Mouse (Mus musculus) lung, embryonic 14.5 days (tissue): ENCODE data around the gene Lrrc75a. TPM values are rescaled to one million over a fixed set of nuclear protein-coding genes. Genes with fewer than 3 reads are reported as not detected.

ENCODE experiments used
- ATAC-seq: fragments of 200-750 bp; cut with Nextera tagmentation; 2 replicates; pipeline ENCODE4 v1.8.0; 2017; ENCODE audit warnings: mild to moderate bottlenecking, moderate TSS enrichment, moderate library complexity; ENCODE audit not compliant: insufficient read depth
- DNase-seq: peaks from one replicate; pipeline ENCODE4 v3.0.0-alpha.2; 2015
- H3K27ac ChIP-seq: fragments of 300-500 bp; sonication (generic); 2 replicates; pipeline ENCODE4 v1.5.1; 2014; ENCODE audit warnings: low read depth, mild to moderate bottlenecking, moderate library complexity
- H3K27me3 ChIP-seq: fragments of 300-500 bp; sonication (generic); 2 replicates; pipeline ENCODE4 v1.6.1; 2014; ENCODE audit warnings: low read length, control low read depth; ENCODE audit not compliant: insufficient read depth
- H3K36me3 ChIP-seq: fragments of 300-500 bp; sonication (generic); 2 replicates; pipeline ENCODE4 v1.6.1; 2014; ENCODE audit warnings: control low read depth; ENCODE audit not compliant: insufficient read depth
- H3K4me1 ChIP-seq: fragments of 300-500 bp; sonication (generic); 2 replicates; pipeline ENCODE4 v1.6.1; 2014; ENCODE audit warnings: antibody characterized with exemption, control low read depth; ENCODE audit not compliant: insufficient read depth
- H3K4me2 ChIP-seq: fragments of 300-500 bp; sonication (generic); 2 replicates; pipeline ENCODE4 v1.6.1; 2014; ENCODE audit warnings: mild to moderate bottlenecking
- H3K4me3 ChIP-seq: fragments of 300-500 bp; sonication (generic); 2 replicates; pipeline ENCODE4 v1.5.1; 2014; ENCODE audit warnings: low read depth, low read length
- H3K9ac ChIP-seq: fragments of 300-500 bp; sonication (generic); 2 replicates; pipeline ENCODE4 v1.6.1; 2014
- H3K9me3 ChIP-seq: fragments of 300-500 bp; sonication (generic); 2 replicates; pipeline ENCODE4 v1.6.1; 2016; ENCODE audit warnings: low read depth, low read length, control low read depth
- CTCF ChIP-seq: IDR thresholded peaks from 2 replicates; pipeline ENCODE4 v1.5.1; 2016; ENCODE audit warnings: antibody characterized with exemption, low read depth
- WGBS: fragments of 180-500 bp; shearing (Covaris S2); extraction: QIAGEN DNeasy Blood & Tissue Kit; methylation state at CpG from one replicate; pipeline ENCODE4 v1.1.7; 2014; 5-methylcytosine and 5-hydroxymethylcytosine counted together
- polyA plus RNA-seq: library from polyadenylated mRNA; unstranded; fragments of >200 nt; fragmentation: Nextera tagmentation; extraction: Ambion mirVana; gene quantifications from 2 replicates; pipeline ENCODE4 v1.2.1, GENCODE M21; 2014

Gene Lrrc75a
- polyA plus RNA-seq, 1 experiment from 2014 or later, result 16.4 TPM

GRCm38 (mm10) chr11:62603312-62604056, 44.8 kb downstream of the Lrrc75a start:
- TF ChIP-seq CTCF, result peak; percentile 36
- ATAC-seq, result peak; percentile 3; the same call in 1 of the 2 replicates
- Histone ChIP-seq H3K9ac (peak overlapping the region; percentile 84), H3K4me3 (peak overlapping the region; percentile 72), H3K4me1 (peaks cover 13% of the 10 kb centered on the region), H3K27me3 (no peaks in the 10 kb centered on the region), H3K27ac (peak overlapping the region; percentile 89), H3K4me2 (peak overlapping the region; percentile 82), H3K9me3 (no peaks in the 10 kb centered on the region), H3K36me3 (peaks cover 53% of the 10 kb centered on the region)
- WGBS, result under 1% methylated on average over 13 of the region's 13 CpGs
- peak; percentile 59 for DNase-seq

- Histone ChIP-seq H3K4me1 (peaks cover 17% of the 10 kb centered on the region), H3K4me2 (peak overlapping the region; percentile 82), H3K4me3 (peak overlapping the region; percentile 72), H3K27ac (peak overlapping the region; percentile 89), H3K36me3 (peaks cover 47% of the 10 kb centered on the region), H3K27me3 (no peaks in the 10 kb centered on the region), H3K9ac (peak overlapping the region; percentile 84), H3K9me3 (no peaks in the 10 kb centered on the region)
- peak; percentile 44 for TF ChIP-seq CTCF
- ATAC-seq (peak; percentile 94), DNase-seq (peak; percentile 99)
- WGBS, result under 1% methylated on average over 58 of the region's 58 CpGs
These were observed 45.6 kb downstream of the Lrrc75a start for GRCm38 (mm10) chr11:62602619-62603311.

- Histone ChIP-seq H3K27me3 (no peaks in the 10 kb centered on the region), H3K4me2 (peak overlapping the region; percentile 82), H3K4me3 (peak overlapping the region; percentile 72), H3K4me1 (peaks cover 17% of the 10 kb centered on the region), H3K36me3 (peaks cover 40% of the 10 kb centered on the region), H3K9ac (peak overlapping the region; percentile 66), H3K9me3 (no peaks in the 10 kb centered on the region), H3K27ac (peak overlapping the region; percentile 89)
- WGBS, result 9% methylated on average over 17 of the region's 17 CpGs
- ATAC-seq, result peak; percentile 2
- peak; percentile 57 for DNase-seq
- no peak for TF ChIP-seq CTCF
These were observed 46.3 kb downstream of the Lrrc75a start for GRCm38 (mm10) chr11:62601732-62602618.

GRCm38 (mm10) chr11:62598571-62598970, 49.8 kb downstream of the Lrrc75a start:
- DNase-seq (peak; percentile 75), ATAC-seq (no peak)
- H3K36me3 ChIP-seq, result peaks cover 6% of the 10 kb centered on the region; the same call in 1 of the 2 replicates
- 0 out of 2 replicates have a peak overlapping the region, but pooled peaks have one; percentile 18 for H3K27ac ChIP-seq
- H3K4me2 ChIP-seq, result no peak overlapping the region
- H3K4me1 ChIP-seq, result 0 out of 2 replicates have a peak, but pooled peaks cover 7% of the 10 kb centered on the region
- no peak overlapping the region for H3K4me3 ChIP-seq
- H3K9ac ChIP-seq, result no peak overlapping the region
- WGBS, result 35% methylated on average over 4 of the region's 4 CpGs
- H3K27me3 ChIP-seq, result no peaks in the 10 kb centered on the region
- H3K9me3 ChIP-seq, result no peaks in the 10 kb centered on the region
- TF ChIP-seq CTCF, result no peak

- no peak overlapping the region for H3K4me2 ChIP-seq
- no peaks in the 10 kb centered on the region for H3K4me1 ChIP-seq
- H3K36me3 ChIP-seq, result no peaks in the 10 kb centered on the region
- H3K9ac ChIP-seq, result no peak overlapping the region
- no peak overlapping the region for H3K27ac ChIP-seq
- 46% methylated on average over 8 of the region's 8 CpGs for WGBS
- TF ChIP-seq CTCF, result no peak
- ATAC-seq (no peak), DNase-seq (peak; percentile 26)
- no peaks in the 10 kb centered on the region for H3K27me3 ChIP-seq
- no peak overlapping the region for H3K4me3 ChIP-seq
- H3K9me3 ChIP-seq, result no peaks in the 10 kb centered on the region
These were observed 56.3 kb downstream of the Lrrc75a start for GRCm38 (mm10) chr11:62591904-62592575.

- Histone ChIP-seq H3K4me1 (no peaks in the 10 kb centered on the region), H3K4me2 (no peak overlapping the region), H3K9ac (no peak overlapping the region), H3K27ac (no peak overlapping the region), H3K9me3 (no peaks in the 10 kb centered on the region), H3K4me3 (no peak overlapping the region), H3K27me3 (no peaks in the 10 kb centered on the region), H3K36me3 (no peaks in the 10 kb centered on the region)
- DNase-seq (no peak), ATAC-seq (no peak)
- TF ChIP-seq CTCF, result no peak
- WGBS, result 85% methylated on average over 2 of the region's 2 CpGs
These were observed 57.3 kb downstream of the Lrrc75a start for GRCm38 (mm10) chr11:62591026-62591425.
